Mouse (Mus musculus): ENCODE measurements around the gene Gbp9. TPM values are rescaled to one million over a fixed set of nuclear protein-coding genes. Genes with fewer than 3 reads are reported as not detected.
"Not testable (repeated sequence)": the region's sequence is repeated elsewhere in the genome, so short reads cannot be mapped to it uniquely, and the experiment has no call there.

The Gbp9 gene
- total RNA-seq (2021): 1 to 10 TPM; 1.3 to 1.5 TPM
- long read RNA-seq, full-length matches to known transcripts: 2 of 2 reads
- long read RNA-seq, partial matches to known transcripts: 0 of 2 reads
- long read RNA-seq, other reads (novel, unspliced or antisense): 0 of 2 reads

DNA sequence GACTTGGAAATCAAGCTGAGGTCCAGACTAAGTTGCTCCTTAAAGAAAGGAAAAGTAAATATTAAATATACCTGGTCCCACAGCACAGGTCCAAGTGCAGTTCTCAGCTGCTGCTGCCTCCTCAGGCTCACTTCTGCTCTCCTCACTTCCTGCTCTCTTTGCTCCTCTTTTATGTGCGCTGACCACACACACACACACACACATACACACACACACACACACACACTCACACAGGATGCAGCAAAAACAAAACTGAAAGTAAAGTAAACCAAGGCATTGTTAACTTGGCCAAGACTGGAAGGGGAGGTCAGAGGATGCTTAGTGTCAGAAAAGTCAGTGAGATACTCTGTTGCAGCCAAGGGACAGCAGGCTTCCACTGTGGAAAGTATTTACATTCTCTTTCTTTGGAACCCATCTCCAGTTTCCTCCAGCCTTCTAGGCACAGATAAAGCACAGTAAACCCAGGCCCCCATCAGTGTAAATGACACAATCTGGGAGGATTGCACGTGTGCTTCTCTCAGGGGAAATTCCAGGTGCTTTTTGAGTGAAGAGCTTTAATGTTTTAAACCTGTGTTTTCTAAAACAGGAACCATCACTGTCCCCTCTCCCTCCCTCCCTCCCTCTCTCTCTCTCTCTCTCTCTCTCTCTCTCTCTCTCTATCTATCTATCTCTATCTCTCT lies at the start of gene Gbp9, which contains the start of the genes Gbp8 and Gbp4:
Gbp9 (minus strand) TSS at position 131 of the 680 bp plus-strand sequence.
Gbp8 (minus strand) TSS at position 132 of the 680 bp plus-strand sequence.
Gbp4 (minus strand) TSS at position 178 of the 680 bp plus-strand sequence.
- DNase-seq (ENCODE audit: low spot score in 2 of 2): not testable (repeated sequence)

DNA sequence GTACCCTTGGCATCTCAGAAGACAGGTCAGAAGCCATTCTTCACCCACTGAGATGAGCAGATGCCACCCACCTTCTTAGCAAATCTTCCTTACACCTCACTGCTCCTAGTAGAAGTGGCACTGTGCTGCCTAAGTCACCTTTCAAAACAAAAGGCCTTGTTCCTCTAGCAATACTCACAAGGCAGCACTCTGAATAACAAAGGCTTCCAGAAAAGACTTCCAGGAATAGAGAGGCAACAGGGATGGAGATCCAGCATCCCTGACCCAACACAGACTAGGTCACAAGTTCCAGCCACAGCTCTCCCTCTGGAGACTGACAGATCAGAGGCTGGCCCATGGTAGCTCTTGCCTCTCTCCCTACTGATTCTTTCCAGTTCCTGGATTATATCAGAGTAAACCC lies 42.1 kb upstream of the Gbp9 start:
- DNase-seq (ENCODE audit: low spot score in 2 of 2): no peak

DNA sequence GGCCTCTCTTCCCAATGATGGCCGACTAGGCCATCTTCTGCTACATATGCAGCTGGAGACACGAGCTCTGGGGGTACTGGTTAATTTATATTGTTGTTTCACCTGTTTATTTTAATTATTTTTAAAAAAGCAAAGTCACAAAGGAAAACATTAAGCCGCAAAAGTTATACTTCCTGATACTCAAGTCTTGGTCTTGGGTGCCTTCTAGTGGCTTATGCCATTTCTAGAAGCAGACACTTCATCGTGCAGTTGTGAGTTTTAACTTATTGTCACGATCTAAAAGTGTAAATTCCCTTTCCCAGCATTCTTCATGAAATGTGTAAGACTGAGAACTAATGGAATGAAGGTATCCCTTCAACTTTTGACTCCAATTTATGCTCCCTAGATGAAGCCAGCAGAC lies 17.2 kb upstream of the Gbp9 start:
- DNase-seq (ENCODE audit: low spot score in 2 of 2): no peak

- DNase-seq (ENCODE audit: low spot score in 2 of 2): no peak
These were observed 14.7 kb upstream of the Gbp9 start for GRCm38 (mm10) chr5:105154049-105154448.

GRCm38 (mm10) chr5:105148062-105148461 lies 8.7 kb upstream of the Gbp9 start:
- not testable (repeated sequence) for DNase-seq (ENCODE audit: low spot score in 2 of 2)

GRCm38 (mm10) chr5:105146447-105146846 lies 7.1 kb upstream of the Gbp9 start:
- no peak for DNase-seq (ENCODE audit: low spot score in 2 of 2)

GRCm38 (mm10) chr5:105145731-105146130 lies 6.4 kb upstream of the Gbp9 start:
- not testable (repeated sequence) for DNase-seq (ENCODE audit: low spot score in 2 of 2)

DNA sequence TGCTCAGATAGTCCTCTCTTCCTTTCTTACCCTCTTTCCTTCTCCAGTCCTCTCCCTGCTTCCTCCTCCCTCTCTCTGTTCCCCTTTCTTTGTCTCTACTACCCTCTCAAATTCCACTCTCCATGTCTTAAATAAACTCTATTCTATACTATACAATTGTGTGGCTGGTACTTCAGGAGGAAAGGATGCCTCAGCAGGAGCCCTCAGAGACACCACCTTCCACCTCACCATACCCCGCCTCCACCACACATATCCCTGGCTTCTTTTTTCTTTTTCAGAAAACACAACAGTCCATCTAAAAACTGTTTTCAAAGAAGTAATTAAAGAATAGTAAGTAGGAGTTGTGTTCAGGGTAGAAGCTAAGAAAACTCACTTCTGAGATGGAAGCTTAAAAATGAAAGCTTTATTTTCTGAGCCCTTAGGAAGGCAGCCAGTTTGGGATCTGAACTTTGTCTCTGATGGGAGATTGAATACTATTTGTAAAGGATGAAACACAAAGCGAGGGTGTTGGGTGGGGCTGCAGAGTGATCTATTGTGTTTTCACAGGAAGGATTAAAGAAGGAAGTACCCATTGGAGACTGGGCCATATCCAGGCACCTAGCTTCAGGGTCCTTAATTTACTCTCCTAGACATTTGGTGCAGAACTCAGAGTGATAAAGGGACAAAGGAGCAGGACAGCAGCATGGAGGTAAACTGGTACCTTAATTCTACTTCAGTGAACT lies 911 bp upstream of the Gbp9 start:
- DNase-seq (ENCODE audit: low spot score in 2 of 2): not testable (repeated sequence)

- no peak for DNase-seq (ENCODE audit: low spot score in 2 of 2)
These were observed 433 bp downstream of the Gbp9 start for GRCm38 (mm10) chr5:105138906-105139305.

DNA sequence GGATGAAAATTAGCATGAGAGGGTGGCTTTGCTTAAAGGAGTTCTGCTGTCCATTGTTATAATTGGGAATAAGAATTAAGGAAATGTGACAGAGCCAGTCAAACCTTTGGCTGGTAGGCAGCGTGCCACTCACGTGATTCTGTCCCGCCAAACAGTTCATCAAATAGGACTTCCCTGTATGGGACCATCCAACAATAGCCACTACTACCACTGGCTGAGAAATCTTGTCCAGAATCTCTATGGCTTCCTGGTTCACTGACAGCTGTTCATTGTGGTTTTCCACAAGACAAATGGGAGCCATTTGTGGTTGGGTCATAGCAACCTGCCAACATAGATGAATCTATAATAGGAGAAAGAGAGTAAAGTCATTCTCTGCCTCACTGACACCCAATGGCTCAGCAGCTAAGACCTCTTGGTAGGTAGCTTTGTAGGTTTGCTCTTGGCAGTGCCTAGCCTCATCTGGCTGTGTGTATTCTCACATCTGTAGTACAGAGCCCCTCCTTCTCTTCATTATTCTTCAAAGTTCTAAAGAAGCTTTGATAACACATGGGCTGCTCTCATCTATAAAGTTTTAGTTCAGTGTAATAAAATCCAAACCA lies 2.5 kb downstream of the Gbp9 start:
- DNase-seq (ENCODE audit: low spot score in 2 of 2): not testable (repeated sequence)

- peak; percentile 7 to 8 for DNase-seq (ENCODE audit: low spot score in 2 of 2)
These were observed 17.6 kb downstream of the Gbp9 start for GRCm38 (mm10) chr5:105121731-105122130.

DNA sequence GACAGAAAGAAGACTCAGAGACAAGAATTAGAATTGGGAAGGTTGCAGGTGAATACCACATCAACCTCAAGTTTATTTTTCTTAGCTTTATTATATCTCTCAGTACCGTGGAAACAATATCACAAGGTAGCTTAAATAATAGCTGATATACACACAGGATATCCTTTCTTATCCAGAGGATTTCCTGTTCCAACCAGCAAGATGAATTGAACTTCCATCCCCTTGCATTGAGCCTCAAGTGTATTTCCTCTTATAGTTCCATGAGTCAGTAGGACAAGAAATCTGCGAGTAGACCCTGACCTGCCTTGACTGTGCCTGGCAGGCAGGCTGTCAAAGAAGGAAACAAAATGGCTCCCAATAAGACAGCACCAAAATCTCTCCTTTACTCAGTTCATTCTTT lies 23.6 kb downstream of the Gbp9 start:
- DNase-seq (ENCODE audit: low spot score in 2 of 2): no peak

GRCm38 (mm10) chr5:105114696-105115095 lies 24.6 kb downstream of the Gbp9 start:
- no peak for DNase-seq (ENCODE audit: low spot score in 2 of 2)

DNA sequence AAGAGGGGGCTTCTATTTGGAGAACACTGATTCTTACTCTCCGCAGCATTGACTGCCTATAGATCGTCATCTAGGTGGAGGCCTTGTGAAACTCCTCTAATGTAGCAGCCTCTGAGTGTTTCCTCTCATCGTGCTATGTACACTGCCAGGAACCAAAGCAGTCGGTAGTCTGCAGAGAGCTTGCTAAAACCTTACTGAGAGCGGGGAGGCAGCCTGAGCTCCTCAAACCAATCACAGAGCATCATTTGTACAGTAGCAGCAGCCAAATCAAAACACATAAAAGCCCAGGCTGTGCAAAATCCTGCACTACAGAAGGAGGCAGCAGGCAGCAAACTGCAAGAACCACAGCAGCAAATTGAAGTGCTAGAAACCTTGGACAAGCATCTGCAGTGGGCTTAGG lies 25.7 kb downstream of the Gbp9 start:
- no peak for DNase-seq (ENCODE audit: low spot score in 2 of 2)

- DNase-seq (ENCODE audit: low spot score in 2 of 2): peak in 1 of 2 experiments; percentile 9
These were observed 29.0 kb downstream of the Gbp9 start for GRCm38 (mm10) chr5:105110271-105110852.

DNA sequence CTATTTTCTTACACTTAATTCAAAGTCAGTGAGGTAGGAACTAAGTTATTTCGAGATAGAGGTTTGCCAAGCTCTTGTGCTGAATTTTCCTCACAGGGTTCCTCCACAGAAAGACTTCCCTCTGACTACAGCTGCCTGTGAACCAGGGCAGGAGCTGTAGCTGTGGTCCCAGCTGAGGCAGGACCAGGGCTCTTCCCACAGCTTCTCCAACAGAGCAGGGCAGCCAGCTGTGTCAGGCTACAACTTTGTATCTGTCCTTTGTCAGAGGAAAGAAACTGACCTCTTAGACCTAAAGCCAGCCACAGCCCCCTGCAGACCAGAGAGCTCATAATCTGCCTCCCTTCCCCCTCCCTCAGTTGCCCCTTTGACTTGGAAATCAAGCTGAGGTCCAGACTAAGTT lies 29.6 kb downstream of the Gbp9 start:
- not testable (repeated sequence) for DNase-seq (ENCODE audit: low spot score in 2 of 2)

- DNase-seq (ENCODE audit: low spot score in 2 of 2): not testable (repeated sequence)
These were observed 33.6 kb downstream of the Gbp9 start for GRCm38 (mm10) chr5:105105689-105106088.

DNA sequence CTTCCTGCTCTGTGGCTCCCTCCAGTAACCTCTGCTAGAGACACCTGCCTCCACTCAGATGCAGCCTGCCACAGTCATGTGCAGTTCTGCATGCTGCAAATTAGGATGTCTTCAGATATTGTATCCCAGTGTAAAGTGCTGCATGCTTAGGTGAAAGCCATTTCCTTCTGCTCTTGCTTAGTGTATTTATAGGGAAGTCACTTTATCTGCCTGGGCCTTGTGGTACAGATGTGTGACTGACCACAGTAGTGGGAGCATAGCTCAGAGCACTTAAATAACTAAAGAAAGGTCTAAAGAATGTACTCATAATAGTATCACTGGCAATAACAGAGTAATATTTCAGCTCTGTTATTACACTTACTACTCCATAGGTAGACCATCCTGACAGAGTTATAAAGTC lies 57.4 kb downstream of the Gbp9 start:
- no peak for DNase-seq (ENCODE audit: low spot score in 2 of 2)

DNA sequence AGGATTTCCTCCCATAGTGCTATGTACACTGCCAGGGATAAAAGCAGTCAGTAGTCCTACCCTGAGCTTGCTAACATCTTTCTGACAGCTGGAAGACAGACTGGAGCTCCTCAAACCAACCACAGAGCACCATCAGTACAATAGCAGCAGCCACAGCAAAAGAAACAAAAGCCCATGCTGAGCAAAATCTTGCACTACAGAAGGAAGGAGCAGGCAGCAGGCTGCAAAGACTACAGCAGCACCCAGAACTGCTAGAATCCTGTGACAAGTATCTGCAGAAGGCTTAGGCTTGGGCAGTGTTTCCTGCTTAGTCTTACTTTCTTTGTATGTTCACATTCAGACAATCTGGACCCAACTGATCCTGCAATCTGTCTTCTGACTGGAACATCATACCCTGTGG lies 71.0 kb downstream of the Gbp9 start:
- not testable (repeated sequence) for DNase-seq (ENCODE audit: low spot score in 2 of 2)

DNA sequence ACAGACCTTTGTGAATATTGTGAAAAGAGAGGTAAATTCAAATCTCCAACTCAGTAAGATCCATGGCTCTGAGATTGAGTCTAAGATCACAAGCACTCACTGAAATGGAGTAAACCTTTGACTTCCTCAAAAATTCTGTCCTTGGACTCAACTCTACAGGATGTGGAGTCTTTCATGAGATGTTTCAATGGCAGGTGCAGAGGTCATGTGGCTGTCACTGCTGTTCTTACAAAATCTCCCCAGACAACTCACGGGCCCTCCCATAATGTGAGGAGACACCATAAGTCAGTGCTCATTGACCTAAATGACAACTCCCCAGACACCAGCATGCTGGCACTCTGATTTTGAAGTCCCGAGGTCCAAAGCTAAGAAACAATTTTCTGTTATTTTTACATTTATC lies 74.9 kb downstream of the Gbp9 start:
- DNase-seq (ENCODE audit: low spot score in 2 of 2): not testable (repeated sequence)

- no peak for DNase-seq (ENCODE audit: low spot score in 2 of 2)
These were observed 76.0 kb downstream of the Gbp9 start for GRCm38 (mm10) chr5:105063321-105063720.
